Mouse (Mus musculus): ENCODE data around the gene Nek9. TPM values are rescaled to one million over a fixed set of nuclear protein-coding genes. Genes with fewer than 3 reads are reported as not detected.

Gene Nek9
- polyA plus RNA-seq, 1 experiment = 32.1 TPM

GRCm38 (mm10) chr12:85339947-85340346, 785 bp upstream of the Nek9 start:
- Histone ChIP-seq H3K27ac (ENCODE audit: control insufficient read depth, insufficient read depth, low read length) (peak overlapping the region; percentile 45; the same call in 1 of the 2 replicates), H3K36me3 (ENCODE audit: control insufficient read depth, insufficient read depth, low read length) (0 out of 2 replicates have a peak, but pooled peaks cover 5% of the 10 kb centered on the region), H3K27me3 (ENCODE audit: control insufficient read depth, insufficient read depth, low read length) (no peaks in the 10 kb centered on the region), H3K4me3 (ENCODE audit: control insufficient read depth, insufficient read depth, low read length) (no peak overlapping the region), H3K4me1 (replicated peaks; ENCODE audit: control insufficient read depth, insufficient read depth, low read length) (peaks cover 4% of the 10 kb centered on the region)
- TF ChIP-seq CTCF (IDR thresholded peaks at IDR 0.05; ENCODE audit: borderline replicate concordance, control insufficient read depth, extremely low read depth, insufficient read depth, low read length, poor library complexity) = no peak
- no peak for TF ChIP-seq POLR2A (IDR thresholded peaks at IDR 0.05; ENCODE audit: control insufficient read depth, extremely low read depth, insufficient read depth, low read length, poor library complexity)
- DNase-seq = peak; percentile 5
- 14% methylated on average over 4 of the region's 4 CpGs for WGBS

- H3K4me3 ChIP-seq (ENCODE audit: control insufficient read depth, insufficient read depth, low read length) = peak overlapping the region; percentile 83
- H3K4me1 ChIP-seq (replicated peaks; ENCODE audit: control insufficient read depth, insufficient read depth, low read length) = peaks cover 4% of the 10 kb centered on the region
- no peaks in the 10 kb centered on the region for H3K27me3 ChIP-seq (ENCODE audit: control insufficient read depth, insufficient read depth, low read length)
- no peak for TF ChIP-seq POLR2A (IDR thresholded peaks at IDR 0.05; ENCODE audit: control insufficient read depth, extremely low read depth, insufficient read depth, low read length, poor library complexity)
- TF ChIP-seq CTCF (IDR thresholded peaks at IDR 0.05; ENCODE audit: borderline replicate concordance, control insufficient read depth, extremely low read depth, insufficient read depth, low read length, poor library complexity) = 0 out of 2 replicates have a peak, but pooled peaks have one; percentile 14
- peaks cover 14% of the 10 kb centered on the region for H3K36me3 ChIP-seq (ENCODE audit: control insufficient read depth, insufficient read depth, low read length)
- DNase-seq = no peak
- under 1% methylated on average over 42 of the region's 42 CpGs for WGBS
- H3K27ac ChIP-seq (ENCODE audit: control insufficient read depth, insufficient read depth, low read length) = no peak overlapping the region
These were observed 347 bp downstream of the Nek9 start for GRCm38 (mm10) chr12:85338815-85339214.

GRCm38 (mm10) chr12:85337567-85338311, 1.4 kb downstream of the Nek9 start:
- 94% methylated on average over 6 of the region's 6 CpGs for WGBS
- TF ChIP-seq POLR2A (IDR thresholded peaks at IDR 0.05; ENCODE audit: control insufficient read depth, extremely low read depth, insufficient read depth, low read length, poor library complexity) (no peak), CTCF (IDR thresholded peaks at IDR 0.05; ENCODE audit: borderline replicate concordance, control insufficient read depth, extremely low read depth, insufficient read depth, low read length, poor library complexity) (no peak)
- Histone ChIP-seq H3K36me3 (ENCODE audit: control insufficient read depth, insufficient read depth, low read length) (peaks cover 22% of the 10 kb centered on the region), H3K4me1 (replicated peaks; ENCODE audit: control insufficient read depth, insufficient read depth, low read length) (peaks cover 4% of the 10 kb centered on the region), H3K4me3 (ENCODE audit: control insufficient read depth, insufficient read depth, low read length) (no peak overlapping the region), H3K27me3 (ENCODE audit: control insufficient read depth, insufficient read depth, low read length) (no peaks in the 10 kb centered on the region), H3K27ac (ENCODE audit: control insufficient read depth, insufficient read depth, low read length) (no peak overlapping the region)
- DNase-seq = no peak

GRCm38 (mm10) chr12:85330153-85330552, 9.0 kb downstream of the Nek9 start:
- WGBS = 95% methylated on average over 7 of the region's 7 CpGs
- H3K27ac ChIP-seq (ENCODE audit: control insufficient read depth, insufficient read depth, low read length) = no peak overlapping the region
- no peaks in the 10 kb centered on the region for H3K4me1 ChIP-seq (replicated peaks; ENCODE audit: control insufficient read depth, insufficient read depth, low read length)
- no peak overlapping the region for H3K4me3 ChIP-seq (ENCODE audit: control insufficient read depth, insufficient read depth, low read length)
- peaks cover 66% of the 10 kb centered on the region for H3K36me3 ChIP-seq (ENCODE audit: control insufficient read depth, insufficient read depth, low read length)
- TF ChIP-seq CTCF (IDR thresholded peaks at IDR 0.05; ENCODE audit: borderline replicate concordance, control insufficient read depth, extremely low read depth, insufficient read depth, low read length, poor library complexity) = no peak
- TF ChIP-seq POLR2A (IDR thresholded peaks at IDR 0.05; ENCODE audit: control insufficient read depth, extremely low read depth, insufficient read depth, low read length, poor library complexity) = no peak
- no peak for DNase-seq
- H3K27me3 ChIP-seq (ENCODE audit: control insufficient read depth, insufficient read depth, low read length) = no peaks in the 10 kb centered on the region

- Histone ChIP-seq H3K27ac (ENCODE audit: control insufficient read depth, insufficient read depth, low read length) (no peak overlapping the region), H3K27me3 (ENCODE audit: control insufficient read depth, insufficient read depth, low read length) (no peaks in the 10 kb centered on the region), H3K36me3 (ENCODE audit: control insufficient read depth, insufficient read depth, low read length) (peaks cover 65% of the 10 kb centered on the region), H3K4me3 (ENCODE audit: control insufficient read depth, insufficient read depth, low read length) (no peak overlapping the region), H3K4me1 (replicated peaks; ENCODE audit: control insufficient read depth, insufficient read depth, low read length) (peaks cover 3% of the 10 kb centered on the region)
- TF ChIP-seq POLR2A (IDR thresholded peaks at IDR 0.05; ENCODE audit: control insufficient read depth, extremely low read depth, insufficient read depth, low read length, poor library complexity) (no peak), CTCF (IDR thresholded peaks at IDR 0.05; ENCODE audit: borderline replicate concordance, control insufficient read depth, extremely low read depth, insufficient read depth, low read length, poor library complexity) (no peak)
- 92% methylated on average over 3 of the region's 3 CpGs for WGBS
- DNase-seq = no peak
These were observed 30.5 kb downstream of the Nek9 start for GRCm38 (mm10) chr12:85308651-85309050.

GRCm38 (mm10) chr12:85305247-85305892, 33.8 kb downstream of the Nek9 start:
- TF ChIP-seq CTCF (IDR thresholded peaks at IDR 0.05; ENCODE audit: borderline replicate concordance, control insufficient read depth, extremely low read depth, insufficient read depth, low read length, poor library complexity) (peak; percentile 48; the same call in 1 of the 2 replicates), POLR2A (IDR thresholded peaks at IDR 0.05; ENCODE audit: control insufficient read depth, extremely low read depth, insufficient read depth, low read length, poor library complexity) (no peak)
- DNase-seq = peak; percentile 80
- Histone ChIP-seq H3K27ac (ENCODE audit: control insufficient read depth, insufficient read depth, low read length) (no peak overlapping the region), H3K36me3 (ENCODE audit: control insufficient read depth, insufficient read depth, low read length) (peaks cover 57% of the 10 kb centered on the region), H3K27me3 (ENCODE audit: control insufficient read depth, insufficient read depth, low read length) (no peaks in the 10 kb centered on the region), H3K4me1 (replicated peaks; ENCODE audit: control insufficient read depth, insufficient read depth, low read length) (peaks cover 3% of the 10 kb centered on the region), H3K4me3 (ENCODE audit: control insufficient read depth, insufficient read depth, low read length) (peak overlapping the region; percentile 22; the same call in 1 of the 2 replicates)
- 42% methylated on average over 16 of the region's 16 CpGs for WGBS
